Mouse (Mus musculus) cortical plate, adult 2 months (tissue): ENCODE results near the gene Dnaja2.

ENCODE experiments used
- CTCF ChIP-seq: fragments of 200-500 bp; IDR thresholded peaks from 2 replicates; pipeline ENCODE4 v1.5.1; 2011; ENCODE audit warnings: mild to moderate bottlenecking, control low read depth, low read length; ENCODE audit not compliant: insufficient read depth; ENCODE audit errors: extremely low read depth
- POLR2A ChIP-seq: fragments of 200-500 bp; IDR thresholded peaks from 2 replicates; pipeline ENCODE4 v1.6.1; 2011; ENCODE audit warnings: mild to moderate bottlenecking, low read length, control low read depth; ENCODE audit not compliant: insufficient read depth; ENCODE audit errors: extremely low read depth

DNA sequence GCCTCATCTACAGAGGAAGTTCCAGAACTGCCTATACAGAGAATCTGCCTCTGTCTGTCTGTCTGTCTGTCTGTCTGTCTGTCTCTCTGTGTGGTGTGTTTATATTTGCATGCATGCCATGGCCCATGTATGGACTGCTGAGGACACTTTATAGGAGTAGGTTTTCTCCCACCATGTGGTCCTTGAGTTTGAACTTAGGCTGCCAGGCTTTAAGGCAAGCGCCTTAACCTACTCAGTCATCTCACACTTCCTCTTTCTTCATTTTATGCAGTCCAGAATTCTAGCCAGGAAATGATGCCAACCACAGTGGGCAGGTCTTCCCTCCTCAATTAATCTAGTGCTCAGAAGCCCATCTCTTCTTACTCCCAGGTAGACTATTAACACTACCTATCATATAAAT lies 4.1 kb upstream of the Dnaja2 start:
- no peak for TF ChIP-seq CTCF
- no peak for TF ChIP-seq POLR2A
